18 mouse cellular contexts compared by ENCODE assay signal in the genomic region with DNA sequence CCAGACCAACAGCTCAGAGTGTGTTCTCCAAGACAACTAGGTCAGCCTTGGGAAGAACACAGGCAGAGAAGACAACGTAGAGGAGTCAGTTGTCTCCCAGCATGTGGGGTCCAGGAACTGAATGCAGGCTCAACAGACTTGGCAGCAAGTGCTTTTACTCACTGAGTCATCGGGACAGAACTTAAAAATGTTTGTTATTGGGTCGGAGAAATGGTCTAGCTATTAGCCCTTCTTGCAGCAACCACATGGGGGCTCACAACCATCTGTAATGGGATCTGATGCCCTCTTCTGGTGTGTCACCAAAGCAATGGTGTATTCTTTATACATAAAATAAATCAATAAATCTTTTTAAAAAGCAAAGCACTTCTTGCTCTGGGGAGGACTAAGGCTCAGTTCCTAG. TPM values are rescaled to one million over a fixed set of nuclear protein-coding genes. Genes with fewer than 3 reads are reported as not detected.
DNase-seq lines count a peak whose midpoint lies in the region; ATAC-seq and TF ChIP-seq lines count a peak whose summit lies in the region.
"Had no signal": no experiment of that assay in that cellular context is flagged by ENCODE, and none has a peak within 500 bp of the region (broad histone marks: within the 10 kb centered on the region; RNA-seq: fewer than 3 reads in every experiment).

No protein-coding gene starts in this region.

- no peaks in the 10 kb centered on the region for H3K27me3 ChIP-seq in heart, embryonic 10.5 days (ENCODE audit: insufficient read depth, poor library complexity, severe bottlenecking)
- no peaks in the 10 kb centered on the region for H3K27me3 ChIP-seq in lung, embryonic 14.5 days (ENCODE audit: insufficient read depth, low read length)
- H3K27me3 ChIP-seq: embryonic facial prominence, embryonic 15.5 days; forebrain, embryonic 12.5 days; hindbrain, embryonic 12.5 days; midbrain, embryonic 13.5 days had no signal

- intact Hi-C loops in heart, postnatal 14 days (cut with DNase I) = loop anchor here (1.0 to 5.0 kb wide), 2 partner anchors 58 to 214 kb away; a partner anchor contains a TSS
- intact Hi-C loops in left cerebral cortex, postnatal 14 days (cut with DNase I) = loop anchor here (10.0 kb wide), 1 partner anchor 211 kb away; a partner anchor contains a TSS

- no peaks in the 10 kb centered on the region for H3K9me3 ChIP-seq in heart, embryonic 10.5 days
- H3K9me3 ChIP-seq in lung, embryonic 14.5 days (ENCODE audit: low read depth, low read length) = no peaks in the 10 kb centered on the region
- H3K9me3 ChIP-seq: embryonic facial prominence, embryonic 15.5 days; forebrain, embryonic 12.5 days; hindbrain, embryonic 12.5 days; midbrain, embryonic 13.5 days had no signal

- ATAC-seq in lung, embryonic 14.5 days (ENCODE audit: insufficient read depth) = no peak

- peak; percentile 24; the same call in 1 of the 2 replicates for TF ChIP-seq CTCF in lung, embryonic 14.5 days (IDR thresholded peaks at IDR 0.05; ENCODE audit: low read depth)
- TF ChIP-seq CTCF in cortical plate, adult 2 months (IDR thresholded peaks at IDR 0.05; ENCODE audit: extremely low read depth, insufficient read depth, low read length) = 0 out of 2 replicates have a peak, but pooled peaks have one; percentile 8

- H3K36me3 ChIP-seq in heart, embryonic 10.5 days = peaks cover 21% of the 10 kb centered on the region
- H3K36me3 ChIP-seq in lung, embryonic 14.5 days (ENCODE audit: insufficient read depth) = peaks cover 22% of the 10 kb centered on the region

- H3K27ac ChIP-seq in heart, embryonic 10.5 days = 0 out of 2 replicates have a peak overlapping the region, but pooled peaks have one; percentile 52
- H3K27ac ChIP-seq in lung, embryonic 14.5 days (ENCODE audit: low read depth) = no peak overlapping the region
- H3K27ac ChIP-seq in cortical plate, adult 2 months (ENCODE audit: insufficient read depth, low read length) = no peak overlapping the region
- H3K27ac ChIP-seq: embryonic facial prominence, embryonic 15.5 days; forebrain, embryonic 12.5 days; hindbrain, embryonic 12.5 days; midbrain, embryonic 13.5 days had no signal

- TF ChIP-seq POLR2A in cortical plate, adult 2 months (IDR thresholded peaks at IDR 0.05; ENCODE audit: extremely low read depth, insufficient read depth, low read length) = no peak

- peak; percentile 57 for DNase-seq in adrenal gland, adult 2 months
- no peak for DNase-seq in adrenal gland, adult 8-10 months
- no peak for DNase-seq in heart, embryonic 10.5 days (ENCODE audit: low spot score)
- no peak for DNase-seq in heart, postnatal 14 days
- no peak for DNase-seq in lung, embryonic 14.5 days
- DNase-seq in lung, postnatal 14 days = no peak
- no peak for DNase-seq in left cerebral cortex, postnatal 14 days (ENCODE audit: low spot score in 2 of 2)
- DNase-seq: embryo, embryonic 11 days; kidney, adult 11 months; kidney, postnatal 14 days; layer of hippocampus, adult 9-11 months; right cerebral cortex, adult 18-20 months had no signal

- H3K4me1 ChIP-seq in heart, embryonic 10.5 days = peaks cover 23% of the 10 kb centered on the region
- no peaks in the 10 kb centered on the region for H3K4me1 ChIP-seq in lung, embryonic 14.5 days (ENCODE audit: insufficient read depth)
- no peaks in the 10 kb centered on the region for H3K4me1 ChIP-seq in cortical plate, adult 2 months (ENCODE audit: control insufficient read depth, insufficient read depth, low read length)
- H3K4me1 ChIP-seq: embryonic facial prominence, embryonic 15.5 days; forebrain, embryonic 12.5 days; hindbrain, embryonic 12.5 days had no signal

- H3K4me3 ChIP-seq in heart, embryonic 10.5 days = no peak overlapping the region
- no peak overlapping the region for H3K4me3 ChIP-seq in lung, embryonic 14.5 days (ENCODE audit: low read depth, low read length)
- no peak overlapping the region for H3K4me3 ChIP-seq in cortical plate, adult 2 months (ENCODE audit: insufficient read depth, low read length)
- H3K4me3 ChIP-seq: embryonic facial prominence, embryonic 15.5 days; forebrain, embryonic 12.5 days; hindbrain, embryonic 12.5 days; midbrain, embryonic 13.5 days had no signal

- no peak overlapping the region for H3K9ac ChIP-seq in lung, embryonic 14.5 days
- H3K9ac ChIP-seq: embryonic facial prominence, embryonic 15.5 days; forebrain, embryonic 12.5 days; hindbrain, embryonic 12.5 days; midbrain, embryonic 13.5 days had no signal

- WGBS in heart, embryonic 10.5 days = 87% methylated on average over 3 of the region's 3 CpGs
- WGBS in lung, embryonic 14.5 days = 82% methylated on average over 3 of the region's 3 CpGs

- no peak overlapping the region for H3K4me2 ChIP-seq in lung, embryonic 14.5 days
- H3K4me2 ChIP-seq: embryonic facial prominence, embryonic 15.5 days; forebrain, embryonic 12.5 days; hindbrain, embryonic 12.5 days; midbrain, embryonic 13.5 days had no signal

RNA-seq across cellular contexts. Expression of a gene that starts 25.2 kb away (rescaled TPM):
- total RNA-seq in adrenal gland, adult 2 months (2021) = 10 to 100 TPM; 73.5 to 87.9 TPM
- polyA plus RNA-seq in adrenal gland, adult 2 months (2012; rRNA removed) = 43.7 and 50.8 TPM in 2 replicates
- 100 to 1,000 TPM in 2 of 4 experiments, 10 to 100 TPM in 2; 80.6 to 135 (median 109) TPM for total RNA-seq in adrenal gland, adult 8-10 months (2022)
- polyA plus RNA-seq in heart, embryonic 10.5 days (2016; fragmentation: Nextera tagmentation; extraction: Ambion mirVana) = 69.3 and 78.3 TPM in 2 replicates
- 10 to 100 TPM; 40.9 to 41.8 TPM for total RNA-seq in heart, postnatal 14 days (2021)
- polyA plus RNA-seq in lung, embryonic 14.5 days (2014; fragmentation: Nextera tagmentation; extraction: Ambion mirVana) = 92.2 and 94.0 TPM in 2 replicates
- 50.6 and 50.7 TPM in 2 replicates for polyA plus RNA-seq in cortical plate, adult 2 months (2012; rRNA removed)
- 10 to 100 TPM; 68.3 to 76.7 TPM for total RNA-seq in left cerebral cortex, postnatal 14 days (2021)

RNA-seq across cellular contexts. Expression of a gene that starts 28.5 kb away (rescaled TPM):
- 10 to 100 TPM; 49.2 to 52.0 TPM for total RNA-seq in adrenal gland, adult 2 months (2021)
- polyA plus RNA-seq in adrenal gland, adult 2 months (2012; rRNA removed) = 44.0 and 45.1 TPM in 2 replicates
- total RNA-seq in adrenal gland, adult 8-10 months (2022) = 10 to 100 TPM; 45.0 to 54.2 (median 51.8) TPM
- 42.9 and 56.5 TPM in 2 replicates for polyA plus RNA-seq in heart, embryonic 10.5 days (2016; fragmentation: Nextera tagmentation; extraction: Ambion mirVana)
- 10 to 100 TPM; 60.5 to 73.5 TPM for total RNA-seq in heart, postnatal 14 days (2021)
- 48.4 and 52.7 TPM in 2 replicates for polyA plus RNA-seq in lung, embryonic 14.5 days (2014; fragmentation: Nextera tagmentation; extraction: Ambion mirVana)
- polyA plus RNA-seq in cortical plate, adult 2 months (2012; rRNA removed) = 34.2 and 37.1 TPM in 2 replicates
- total RNA-seq in left cerebral cortex, postnatal 14 days (2021) = 10 to 100 TPM; 31.2 to 34.2 TPM

RNA-seq across cellular contexts. Expression of a gene that starts 40.7 kb away (rescaled TPM):
- 10 to 100 TPM in 1 of 2 experiments, 1 to 10 TPM in 1; 8.9 to 16.4 TPM for total RNA-seq in adrenal gland, adult 2 months (2021)
- 54.5 and 93.1 TPM in 2 replicates for polyA plus RNA-seq in adrenal gland, adult 2 months (2012; rRNA removed)
- 10 to 100 TPM in 3 of 4 experiments, 1 to 10 TPM in 1; 9.1 to 13.5 (median 11.1) TPM for total RNA-seq in adrenal gland, adult 8-10 months (2022)
- 45.7 and 54.9 TPM in 2 replicates for polyA plus RNA-seq in heart, embryonic 10.5 days (2016; fragmentation: Nextera tagmentation; extraction: Ambion mirVana)
- total RNA-seq in heart, postnatal 14 days (2021) = 1 to 10 TPM; 4.5 to 5.5 TPM
- 81.4 and 90.1 TPM in 2 replicates for polyA plus RNA-seq in lung, embryonic 14.5 days (2014; fragmentation: Nextera tagmentation; extraction: Ambion mirVana)
- polyA plus RNA-seq in cortical plate, adult 2 months (2012; rRNA removed) = 43.3 and 52.2 TPM in 2 replicates
- 10 to 100 TPM; 19.1 to 20.5 TPM for total RNA-seq in left cerebral cortex, postnatal 14 days (2021)
- total RNA-seq: neutrophil, adult 5-6 weeks had no signal
